ENCODE assay signal across 18 mouse cellular contexts in the genomic region with DNA sequence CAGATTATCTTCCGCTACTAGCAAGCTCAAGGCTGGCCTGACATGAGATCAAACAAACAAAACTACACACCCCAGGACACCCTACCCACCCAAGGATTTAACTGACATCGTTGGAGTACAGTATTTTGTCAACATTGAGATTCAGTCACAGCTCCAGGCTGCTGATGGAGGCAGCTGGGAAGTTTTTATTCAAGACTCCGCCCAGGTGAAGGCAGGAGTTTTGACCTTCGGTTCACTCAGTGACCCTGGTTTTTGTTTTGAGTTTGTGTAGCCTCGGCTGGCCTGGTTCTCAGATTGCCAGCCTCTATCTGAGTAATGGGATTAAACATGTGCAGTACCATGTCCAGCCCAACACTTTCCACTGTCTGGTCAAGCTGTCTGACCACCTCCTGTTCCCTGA. TPM values are rescaled to one million over a fixed set of nuclear protein-coding genes. Genes with fewer than 3 reads are reported as not detected.
DNase-seq lines count a peak whose midpoint lies in the region; ATAC-seq lines count a peak whose summit lies in the region.
"Had no signal": no experiment of that assay in that cellular context is flagged by ENCODE, and none has a peak within 500 bp of the region (broad histone marks: within the 10 kb centered on the region; RNA-seq: fewer than 3 reads in every experiment).

No protein-coding gene starts in this region.

- H3K4me3 ChIP-seq in kidney, embryonic 14.5 days (ENCODE audit: low read length): no peak overlapping the region
- no peak overlapping the region for H3K4me3 ChIP-seq in midbrain, embryonic 10.5 days
- H3K4me3 ChIP-seq in midbrain, embryonic 15.5 days: no peak overlapping the region
- no peak overlapping the region for H3K4me3 ChIP-seq in intestine, embryonic 15.5 days (replicated peaks)
- no peak overlapping the region for H3K4me3 ChIP-seq in hindbrain, embryonic 11.5 days (ENCODE audit: low read depth, low read length)
- H3K4me3 ChIP-seq in neural tube, embryonic 15.5 days (replicated peaks): no peak overlapping the region
- H3K4me3 ChIP-seq: forebrain, embryonic 12.5 days; limb, embryonic 15.5 days; neural tube, embryonic 13.5 days had no signal

- DNase-seq in kidney, adult 9 months: peak; percentile 49
- DNase-seq in midbrain, embryonic 10.5 days (ENCODE audit: low spot score): peak; percentile 22
- DNase-seq in yolk sac, embryonic 10.5 days (ENCODE audit: low spot score): peak; percentile 50
- DNase-seq in hindbrain, embryonic 11.5 days (ENCODE audit: low spot score): no peak
- DNase-seq: cerebellum, postnatal 36 days; gastrocnemius, postnatal 36 days; heart, postnatal 14 days; lung, postnatal 14 days had no signal

- H3K36me3 ChIP-seq in kidney, embryonic 14.5 days (ENCODE audit: control insufficient read depth, insufficient read depth, low read length): peaks cover 4% of the 10 kb centered on the region; the same call in 1 of the 2 replicates
- peaks cover 27% of the 10 kb centered on the region for H3K36me3 ChIP-seq in midbrain, embryonic 10.5 days
- no peaks in the 10 kb centered on the region for H3K36me3 ChIP-seq in midbrain, embryonic 15.5 days (replicated peaks)
- no peaks in the 10 kb centered on the region for H3K36me3 ChIP-seq in intestine, embryonic 15.5 days
- H3K36me3 ChIP-seq in hindbrain, embryonic 11.5 days (ENCODE audit: control insufficient read depth, insufficient read depth, low read length): no peaks in the 10 kb centered on the region
- no peaks in the 10 kb centered on the region for H3K36me3 ChIP-seq in neural tube, embryonic 15.5 days

- no peak overlapping the region for H3K4me2 ChIP-seq in kidney, embryonic 14.5 days (replicated peaks; ENCODE audit: low read depth, low read length)
- H3K4me2 ChIP-seq in midbrain, embryonic 15.5 days: no peak overlapping the region
- no peak overlapping the region for H3K4me2 ChIP-seq in intestine, embryonic 15.5 days (replicated peaks)
- no peak overlapping the region for H3K4me2 ChIP-seq in hindbrain, embryonic 11.5 days (replicated peaks; ENCODE audit: low read depth, low read length)
- no peak overlapping the region for H3K4me2 ChIP-seq in neural tube, embryonic 15.5 days
- H3K4me2 ChIP-seq: forebrain, embryonic 12.5 days; heart, embryonic 11.5 days; limb, embryonic 15.5 days; neural tube, embryonic 13.5 days had no signal

- 38% methylated on average over 5 of the region's 5 CpGs for WGBS in kidney, embryonic 14.5 days
- 25% methylated on average over 5 of the region's 5 CpGs for WGBS in midbrain, embryonic 10.5 days
- WGBS in midbrain, embryonic 15.5 days: 25% methylated on average over 5 of the region's 5 CpGs
- 24% methylated on average over 5 of the region's 5 CpGs for WGBS in intestine, embryonic 15.5 days
- WGBS in hindbrain, embryonic 11.5 days: 47% methylated on average over 5 of the region's 5 CpGs
- WGBS in neural tube, embryonic 15.5 days: 60% methylated on average over 5 of the region's 5 CpGs

- no peak for ATAC-seq in kidney, embryonic 14.5 days (ENCODE audit: low FRiP score, low TSS enrichment)
- no peak for ATAC-seq in midbrain, embryonic 15.5 days (replicated peaks)
- ATAC-seq in intestine, embryonic 15.5 days: no peak
- no peak for ATAC-seq in hindbrain, embryonic 11.5 days (ENCODE audit: low FRiP score)
- ATAC-seq in neural tube, embryonic 15.5 days (ENCODE audit: low FRiP score): no peak
- ATAC-seq: hindbrain, embryonic 16.5 days had no signal

- H3K9ac ChIP-seq in kidney, embryonic 14.5 days (ENCODE audit: low read depth, low read length): no peak overlapping the region
- no peak overlapping the region for H3K9ac ChIP-seq in midbrain, embryonic 15.5 days
- H3K9ac ChIP-seq in intestine, embryonic 15.5 days: no peak overlapping the region
- no peak overlapping the region for H3K9ac ChIP-seq in hindbrain, embryonic 11.5 days (ENCODE audit: low read depth, low read length)
- no peak overlapping the region for H3K9ac ChIP-seq in neural tube, embryonic 15.5 days (replicated peaks)
- H3K9ac ChIP-seq: forebrain, embryonic 12.5 days; limb, embryonic 15.5 days; neural tube, embryonic 13.5 days had no signal

- peaks cover 12% of the 10 kb centered on the region for H3K4me1 ChIP-seq in kidney, embryonic 14.5 days (ENCODE audit: control insufficient read depth, insufficient read depth, low read length)
- peaks cover 56% of the 10 kb centered on the region for H3K4me1 ChIP-seq in midbrain, embryonic 10.5 days
- no peaks in the 10 kb centered on the region for H3K4me1 ChIP-seq in midbrain, embryonic 15.5 days
- peaks cover 33% of the 10 kb centered on the region for H3K4me1 ChIP-seq in intestine, embryonic 15.5 days (replicated peaks)
- no peaks in the 10 kb centered on the region for H3K4me1 ChIP-seq in hindbrain, embryonic 11.5 days (replicated peaks; ENCODE audit: control insufficient read depth, insufficient read depth, low read length)
- H3K4me1 ChIP-seq in neural tube, embryonic 15.5 days: 0 out of 2 replicates have a peak, but pooled peaks cover 4% of the 10 kb centered on the region

- no peak overlapping the region for H3K27ac ChIP-seq in kidney, embryonic 14.5 days (ENCODE audit: low read depth, low read length)
- no peak overlapping the region for H3K27ac ChIP-seq in midbrain, embryonic 10.5 days (replicated peaks)
- no peak overlapping the region for H3K27ac ChIP-seq in midbrain, embryonic 15.5 days
- H3K27ac ChIP-seq in intestine, embryonic 15.5 days: peak overlapping the region; percentile 24
- no peak overlapping the region for H3K27ac ChIP-seq in hindbrain, embryonic 11.5 days (ENCODE audit: low read depth, low read length)
- H3K27ac ChIP-seq in neural tube, embryonic 15.5 days (replicated peaks): no peak overlapping the region
- H3K27ac ChIP-seq: forebrain, embryonic 12.5 days; limb, embryonic 15.5 days; neural tube, embryonic 13.5 days had no signal

- H3K9me3 ChIP-seq in kidney, embryonic 14.5 days (ENCODE audit: control insufficient read depth, low read length): no peaks in the 10 kb centered on the region
- H3K9me3 ChIP-seq in midbrain, embryonic 10.5 days (replicated peaks): no peaks in the 10 kb centered on the region
- no peaks in the 10 kb centered on the region for H3K9me3 ChIP-seq in midbrain, embryonic 15.5 days
- H3K9me3 ChIP-seq in intestine, embryonic 15.5 days: no peaks in the 10 kb centered on the region
- H3K9me3 ChIP-seq in hindbrain, embryonic 11.5 days (ENCODE audit: control insufficient read depth, low read length): no peaks in the 10 kb centered on the region
- no peaks in the 10 kb centered on the region for H3K9me3 ChIP-seq in neural tube, embryonic 15.5 days (replicated peaks)
- H3K9me3 ChIP-seq: forebrain, embryonic 12.5 days; G1E; limb, embryonic 15.5 days; neural tube, embryonic 13.5 days had no signal

- no peaks in the 10 kb centered on the region for H3K27me3 ChIP-seq in kidney, embryonic 14.5 days (ENCODE audit: control insufficient read depth, insufficient read depth, low read length)
- no peaks in the 10 kb centered on the region for H3K27me3 ChIP-seq in midbrain, embryonic 10.5 days (ENCODE audit: low read depth, poor library complexity, severe bottlenecking)
- H3K27me3 ChIP-seq in midbrain, embryonic 15.5 days (replicated peaks): no peaks in the 10 kb centered on the region
- H3K27me3 ChIP-seq in intestine, embryonic 15.5 days (replicated peaks): no peaks in the 10 kb centered on the region
- H3K27me3 ChIP-seq in hindbrain, embryonic 11.5 days (ENCODE audit: control insufficient read depth, insufficient read depth, low read length): no peaks in the 10 kb centered on the region
- H3K27me3 ChIP-seq in neural tube, embryonic 15.5 days (replicated peaks): no peaks in the 10 kb centered on the region
- H3K27me3 ChIP-seq: forebrain, embryonic 12.5 days; limb, embryonic 15.5 days; neural tube, embryonic 13.5 days had no signal

RNA-seq across cellular contexts. Expression of a gene that starts 17.4 kb away (rescaled TPM):
- 38.9 and 50.4 TPM in 2 replicates for polyA plus RNA-seq in kidney, embryonic 14.5 days (2014; fragmentation: Nextera tagmentation; extraction: Ambion mirVana)
- 39.5 TPM in 2 replicates for polyA plus RNA-seq in midbrain, embryonic 10.5 days (2016; fragmentation: Nextera tagmentation; extraction: Ambion mirVana)
- 37.5 and 38.6 TPM in 2 replicates for polyA plus RNA-seq in midbrain, embryonic 15.5 days (2015; fragmentation: Nextera tagmentation; extraction: Ambion mirVana)
- polyA plus RNA-seq in intestine, embryonic 15.5 days (2015; fragmentation: Nextera tagmentation; extraction: Ambion mirVana): 46.4 and 47.8 TPM in 2 replicates
- 46.5 and 46.8 TPM in 2 replicates for polyA plus RNA-seq in hindbrain, embryonic 11.5 days (2014; fragmentation: Nextera tagmentation; extraction: Ambion mirVana)
- 41.6 and 43.7 TPM in 2 replicates for polyA plus RNA-seq in neural tube, embryonic 15.5 days (2015; fragmentation: Nextera tagmentation; extraction: Ambion mirVana)
